Mouse (Mus musculus): ENCODE data around the gene Nol9. TPM values are rescaled to one million over a fixed set of nuclear protein-coding genes. Genes with fewer than 3 reads are reported as not detected.

Nol9 gene
- polyA plus RNA-seq, 1 experiment, result 18.1 TPM

DNA sequence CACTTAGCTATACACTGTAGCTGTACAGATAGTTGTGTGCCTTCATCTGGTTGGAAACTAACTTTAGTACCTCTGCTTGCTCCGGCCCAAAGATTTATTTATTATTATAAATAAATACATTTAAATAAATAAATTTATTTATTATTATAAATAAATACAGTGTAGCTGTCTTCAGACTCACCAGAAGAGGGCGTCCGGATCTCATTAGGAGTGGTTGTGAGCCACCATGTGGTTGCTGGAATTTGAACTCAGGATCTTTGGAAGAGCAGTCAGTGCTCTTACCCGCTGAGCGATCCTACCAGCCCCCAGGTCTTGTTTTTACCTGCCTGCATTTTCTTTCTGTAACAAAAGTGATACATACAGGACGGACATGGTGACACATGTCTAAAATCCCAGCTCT, 33.0 kb upstream of the Nol9 start:
- WGBS, result 74% methylated on average over 6 of the region's 6 CpGs
- H3K36me3 ChIP-seq (ENCODE audit: control insufficient read depth, insufficient read depth, low read length), result no peaks in the 10 kb centered on the region
- no peak for DNase-seq
- no peak overlapping the region for H3K4me3 ChIP-seq (ENCODE audit: insufficient read depth, low read depth, low read length)
- H3K4me1 ChIP-seq (ENCODE audit: control insufficient read depth, insufficient read depth, low read length), result peaks cover 10% of the 10 kb centered on the region
- no peaks in the 10 kb centered on the region for H3K27me3 ChIP-seq (replicated peaks; ENCODE audit: control insufficient read depth, insufficient read depth, low read length)
- H3K27ac ChIP-seq (ENCODE audit: insufficient read depth, low read depth, low read length), result no peak overlapping the region
- TF ChIP-seq POLR2A (IDR thresholded peaks at IDR 0.05; ENCODE audit: low read depth, low read length), result no peak
- TF ChIP-seq CTCF (conservative IDR thresholded peaks at IDR 0.05; ENCODE audit: insufficient read depth, insufficient read length, low read depth, low read length), result peak; percentile 26; the same call in 1 of the 2 replicates

DNA sequence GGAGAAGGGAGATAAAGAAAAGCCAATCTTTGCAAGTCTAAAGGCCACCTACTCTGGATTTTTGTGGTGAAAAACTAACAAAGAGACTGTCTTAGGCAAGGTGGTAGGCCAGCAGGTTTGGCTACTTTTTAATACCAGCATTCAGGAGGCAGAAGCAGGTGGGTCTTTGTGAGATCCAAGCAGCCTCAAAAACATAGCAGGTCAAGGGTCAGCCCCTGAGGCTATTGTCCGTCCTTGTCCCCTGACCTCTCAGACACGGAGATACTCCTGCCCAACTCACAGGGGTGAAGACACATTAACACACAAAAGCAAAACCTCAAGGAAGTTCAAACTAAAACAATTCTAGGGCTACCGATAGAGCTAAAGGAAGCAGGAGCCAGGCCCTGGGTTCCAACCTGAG, 32.3 kb upstream of the Nol9 start:
- 63% methylated on average over 3 of the region's 3 CpGs for WGBS
- H3K27ac ChIP-seq (ENCODE audit: insufficient read depth, low read depth, low read length), result no peak overlapping the region

DNA sequence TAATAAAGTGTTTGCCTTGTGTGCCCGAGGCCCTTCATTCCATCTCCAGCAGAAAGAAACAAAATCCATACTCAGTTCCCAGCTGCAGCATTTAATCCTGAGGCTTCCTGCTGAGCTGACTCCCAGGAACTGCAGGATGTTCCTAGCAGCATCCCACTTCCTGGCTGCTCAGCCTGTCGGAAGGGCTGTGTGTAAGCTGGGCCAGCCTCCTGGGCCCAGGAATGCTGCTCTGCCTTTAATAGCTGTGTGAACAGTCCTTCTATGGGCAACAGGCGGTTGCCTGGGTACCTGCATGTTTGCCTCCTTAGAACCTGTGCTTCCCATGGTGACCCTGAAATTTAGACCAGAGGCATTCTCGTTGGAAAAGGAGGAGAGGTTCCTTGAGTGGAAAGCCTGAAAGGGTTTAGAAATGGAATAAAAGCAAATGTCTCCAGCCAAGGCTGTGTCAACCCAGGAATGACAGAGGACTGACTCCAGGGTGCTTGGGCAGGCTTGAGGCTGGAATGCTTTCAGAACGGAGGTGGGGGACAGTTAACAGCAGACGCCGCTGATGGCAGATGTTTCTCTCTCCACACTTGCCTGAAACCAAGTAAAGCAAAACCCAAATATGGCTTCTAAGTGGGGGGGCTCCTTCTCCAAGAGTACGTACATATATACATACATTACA, 31.5 kb upstream of the Nol9 start:
- H3K4me3 ChIP-seq (ENCODE audit: insufficient read depth, low read depth, low read length), result peak overlapping the region; percentile 76
- TF ChIP-seq POLR2A (IDR thresholded peaks at IDR 0.05; ENCODE audit: low read depth, low read length) (no peak), CTCF (conservative IDR thresholded peaks at IDR 0.05; ENCODE audit: insufficient read depth, insufficient read length, low read depth, low read length) (no peak)
- peak overlapping the region; percentile 89 for H3K27ac ChIP-seq (ENCODE audit: insufficient read depth, low read depth, low read length)
- peaks cover 16% of the 10 kb centered on the region for H3K4me1 ChIP-seq (ENCODE audit: control insufficient read depth, insufficient read depth, low read length)
- no peaks in the 10 kb centered on the region for H3K27me3 ChIP-seq (replicated peaks; ENCODE audit: control insufficient read depth, insufficient read depth, low read length)
- DNase-seq, result peak; percentile 71
- WGBS, result 16% methylated on average over 8 of the region's 8 CpGs
- no peaks in the 10 kb centered on the region for H3K36me3 ChIP-seq (ENCODE audit: control insufficient read depth, insufficient read depth, low read length)

More for the DNA sequence above, 32.3 kb upstream of the Nol9 start:
- Histone ChIP-seq H3K4me3 (ENCODE audit: insufficient read depth, low read depth, low read length) (no peak overlapping the region), H3K4me1 (ENCODE audit: control insufficient read depth, insufficient read depth, low read length) (peaks cover 12% of the 10 kb centered on the region), H3K27me3 (replicated peaks; ENCODE audit: control insufficient read depth, insufficient read depth, low read length) (no peaks in the 10 kb centered on the region), H3K36me3 (ENCODE audit: control insufficient read depth, insufficient read depth, low read length) (no peaks in the 10 kb centered on the region)
- TF ChIP-seq CTCF (conservative IDR thresholded peaks at IDR 0.05; ENCODE audit: insufficient read depth, insufficient read length, low read depth, low read length) (no peak), POLR2A (IDR thresholded peaks at IDR 0.05; ENCODE audit: low read depth, low read length) (no peak)
- DNase-seq, result no peak

DNA sequence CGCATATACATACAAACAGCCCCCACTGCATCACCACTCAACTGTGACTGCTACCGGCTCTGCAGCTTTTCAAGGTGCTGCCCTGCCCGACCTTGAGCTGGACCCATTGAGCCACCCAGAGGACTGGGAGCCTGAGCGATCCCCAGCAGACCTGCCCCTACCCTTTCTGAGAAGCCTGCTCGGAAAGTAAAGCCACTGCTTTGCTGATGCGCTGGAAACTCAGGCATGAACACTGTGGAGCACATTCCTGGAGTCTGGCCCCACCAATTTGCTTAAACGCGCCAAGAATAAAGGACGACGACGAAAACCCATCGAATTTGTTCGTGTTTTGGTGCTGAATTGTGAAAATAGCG, 31.0 kb upstream of the Nol9 start:
- TF ChIP-seq CTCF (conservative IDR thresholded peaks at IDR 0.05; ENCODE audit: insufficient read depth, insufficient read length, low read depth, low read length), result no peak
- no peak for TF ChIP-seq POLR2A (IDR thresholded peaks at IDR 0.05; ENCODE audit: low read depth, low read length)

DNA sequence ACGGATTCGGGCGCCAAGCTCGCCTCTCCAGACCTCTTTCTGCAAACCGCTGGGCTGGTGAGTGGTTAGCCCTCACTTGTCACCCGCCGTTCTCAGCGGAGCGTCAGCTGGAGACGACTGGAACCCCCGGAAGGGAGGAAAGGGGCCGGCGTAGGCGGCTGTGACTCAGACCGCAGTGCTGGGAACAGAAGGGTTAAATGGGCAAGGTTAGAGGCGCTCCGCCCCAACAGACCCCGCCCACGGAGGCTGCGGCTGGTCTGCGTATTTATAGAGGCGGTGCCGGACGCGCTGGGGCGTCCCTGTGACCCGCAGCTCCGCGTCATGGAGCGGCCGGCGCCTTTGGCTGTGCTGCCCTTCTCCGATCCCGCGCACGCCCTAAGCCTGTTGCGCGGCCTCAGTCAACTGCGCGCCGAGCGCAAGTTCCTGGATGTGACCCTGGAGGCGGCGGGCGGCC, 30.5 kb upstream of the Nol9 start, which contains the start of gene Klhl21:
TSS of gene Klhl21 (plus strand) at position 182 of the 454 bp plus-strand sequence.
- DNase-seq, result peak; percentile 97
- Histone ChIP-seq H3K4me1 (ENCODE audit: control insufficient read depth, insufficient read depth, low read length) (peaks cover 20% of the 10 kb centered on the region), H3K4me3 (ENCODE audit: insufficient read depth, low read depth, low read length) (peak within 1 kb of the TSS; percentile 76), H3K27ac (ENCODE audit: insufficient read depth, low read depth, low read length) (peak within 1 kb of the TSS; percentile 89), H3K36me3 (ENCODE audit: control insufficient read depth, insufficient read depth, low read length) (no peaks in the 10 kb centered on the region), H3K27me3 (replicated peaks; ENCODE audit: control insufficient read depth, insufficient read depth, low read length) (no peaks in the 10 kb centered on the region)
- no peak for TF ChIP-seq CTCF (conservative IDR thresholded peaks at IDR 0.05; ENCODE audit: insufficient read depth, insufficient read length, low read depth, low read length)
- TF ChIP-seq POLR2A (IDR thresholded peaks at IDR 0.05; ENCODE audit: low read depth, low read length), result peak; percentile 95
- WGBS, result 1% methylated on average over 45 of the region's 45 CpGs

More for the DNA sequence above, 31.0 kb upstream of the Nol9 start:
- DNase-seq, result peak; percentile 37
- WGBS, result 1% methylated on average over 14 of the region's 14 CpGs
- H3K27ac ChIP-seq (ENCODE audit: insufficient read depth, low read depth, low read length), result peak overlapping the region; percentile 89
- H3K4me3 ChIP-seq (ENCODE audit: insufficient read depth, low read depth, low read length), result peak overlapping the region; percentile 76
- H3K36me3 ChIP-seq (ENCODE audit: control insufficient read depth, insufficient read depth, low read length), result no peaks in the 10 kb centered on the region
- peaks cover 20% of the 10 kb centered on the region for H3K4me1 ChIP-seq (ENCODE audit: control insufficient read depth, insufficient read depth, low read length)
- H3K27me3 ChIP-seq (replicated peaks; ENCODE audit: control insufficient read depth, insufficient read depth, low read length), result no peaks in the 10 kb centered on the region

DNA sequence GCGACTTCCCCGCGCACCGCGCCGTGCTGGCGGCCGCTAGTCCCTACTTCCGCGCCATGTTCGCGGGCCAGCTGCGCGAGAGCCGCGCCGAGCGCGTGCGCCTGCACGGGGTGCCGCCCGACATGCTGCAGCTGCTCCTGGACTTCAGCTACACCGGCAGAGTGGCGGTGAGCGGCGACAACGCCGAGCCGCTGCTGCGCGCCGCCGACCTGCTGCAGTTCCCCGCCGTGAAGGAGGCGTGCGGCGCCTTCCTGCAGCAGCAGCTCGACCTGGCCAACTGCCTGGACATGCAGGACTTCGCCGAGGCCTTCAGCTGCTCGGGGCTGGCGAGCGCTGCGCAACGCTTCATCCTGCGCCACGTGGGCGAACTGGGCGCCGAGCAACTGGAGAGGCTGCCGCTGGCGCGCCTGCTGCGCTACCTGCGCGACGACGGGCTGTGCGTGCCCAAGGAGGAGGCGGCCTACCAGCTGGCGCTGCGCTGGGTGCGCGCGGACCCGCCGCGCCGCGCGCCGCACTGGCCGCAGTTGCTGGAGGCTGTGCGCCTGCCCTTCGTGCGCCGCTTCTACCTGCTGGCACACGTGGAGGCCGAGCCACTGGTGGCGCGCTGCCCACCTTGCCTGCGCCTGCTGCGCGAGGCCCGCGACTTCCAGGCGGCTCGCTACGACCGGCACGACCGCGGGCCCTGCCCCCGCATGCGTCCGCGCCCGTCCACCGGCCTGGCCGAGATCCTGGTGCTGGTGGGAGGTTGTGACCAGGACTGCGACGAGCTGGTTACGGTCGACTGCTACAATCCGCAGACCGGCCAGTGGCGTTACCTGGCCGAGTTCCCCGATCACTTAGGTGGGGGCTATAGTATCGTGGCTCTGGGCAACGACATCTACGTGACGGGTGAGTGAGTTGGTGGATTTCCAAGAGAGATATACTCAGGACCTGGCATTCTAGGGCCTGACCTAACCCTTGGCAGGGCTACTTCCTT, 29.8 kb upstream of the Nol9 start:
- Histone ChIP-seq H3K4me3 (ENCODE audit: insufficient read depth, low read depth, low read length) (peak overlapping the region; percentile 76), H3K36me3 (ENCODE audit: control insufficient read depth, insufficient read depth, low read length) (no peaks in the 10 kb centered on the region), H3K27ac (ENCODE audit: insufficient read depth, low read depth, low read length) (peak overlapping the region; percentile 84), H3K4me1 (ENCODE audit: control insufficient read depth, insufficient read depth, low read length) (peaks cover 20% of the 10 kb centered on the region), H3K27me3 (replicated peaks; ENCODE audit: control insufficient read depth, insufficient read depth, low read length) (no peaks in the 10 kb centered on the region)
- TF ChIP-seq POLR2A (IDR thresholded peaks at IDR 0.05; ENCODE audit: low read depth, low read length) (no peak), CTCF (conservative IDR thresholded peaks at IDR 0.05; ENCODE audit: insufficient read depth, insufficient read length, low read depth, low read length) (no peak)
- peak; percentile 68 for DNase-seq
- WGBS, result under 1% methylated on average over 113 of the region's 115 CpGs
